Mouse (Mus musculus) kidney, adult 2 months (tissue): ENCODE results near the gene Ampd2.

Source experiments
- CTCF ChIP-seq: fragments of 200-500 bp; conservative IDR thresholded peaks from 2 replicates; pipeline ENCODE4 v1.5.1; 2011; ENCODE audit warnings: low read depth, mild to moderate bottlenecking, control low read depth, low read length, moderate library complexity, mixed read lengths; ENCODE audit not compliant: insufficient read depth, insufficient read length
- POLR2A ChIP-seq: fragments of 200-500 bp; IDR thresholded peaks from one replicate; pipeline ENCODE4 v1.6.1; 2011; ENCODE audit warnings: low read depth, low read length, control low read depth

DNA sequence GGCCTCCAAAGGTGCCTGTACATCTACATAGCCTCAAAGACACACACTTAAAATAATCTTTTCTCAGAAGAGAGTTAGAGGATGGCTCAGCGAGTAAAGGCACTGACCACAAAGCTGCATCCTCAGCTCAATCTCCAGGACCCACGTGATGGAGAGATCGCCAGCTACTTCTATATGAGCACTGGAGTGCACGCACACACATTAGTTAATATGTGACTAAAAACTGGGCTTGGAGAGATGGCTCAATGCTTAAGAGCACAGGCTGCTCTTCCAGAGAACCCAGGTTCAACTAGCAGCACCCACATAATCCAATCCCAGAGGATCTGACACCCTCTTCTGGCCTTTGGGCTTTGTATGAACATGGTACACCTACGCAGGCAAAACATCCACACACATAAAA is 44.8 kb upstream of the Ampd2 start:
- TF ChIP-seq CTCF = no peak
- no peak for TF ChIP-seq POLR2A
